Mouse (Mus musculus) Patski (cell line): ENCODE data around the gene Cdyl. TPM values are rescaled to one million over a fixed set of nuclear protein-coding genes. Genes with fewer than 3 reads are reported as not detected.

Experiments used
- ATAC-seq: fragments of 100-300 bp; one replicate; pipeline ENCODE4 v1.8.0; 2021
- CTCF ChIA-PET: fragments of 350-600 bp; sonication (Branson Sonifier 250); formaldehyde crosslinking; loops from one replicate; lab custom pipeline; 2022; ENCODE audit warnings: inconsistent platforms; lab: Charles Lee
- POLR2A ChIA-PET: fragments of 350-600 bp; sonication (Branson Sonifier 250); formaldehyde crosslinking; loops from one replicate; lab custom pipeline; 2022; ENCODE audit warnings: antibody characterized with exemption, inconsistent platforms; lab: Charles Lee
- DNase-seq: peaks from one replicate; pipeline ENCODE4 v3.0.0-alpha.2; 2011; ENCODE audit warnings: low read depth, low spot score
- H3K27me3 ChIP-seq: fragments of 371-371 bp; one replicate; pipeline ENCODE4 v1.5.1; 2021
- CTCF ChIP-seq: fragments of 100-300 bp; IDR thresholded peaks from one replicate; pipeline ENCODE4 v1.5.1; 2021
- in situ Hi-C: fragments of 300-500 bp; cut with MboI; formaldehyde crosslinking; loops from 3 replicates; pipeline ENCODE4 v1.11.1; 2018; ENCODE audit warnings: low pct_unique_long_range_greater_than_20kb, mixed read lengths
- polyA plus RNA-seq: library from polyadenylated mRNA; unstranded; gene quantifications from one replicate; pipeline ENCODE4 v1.2.3, GENCODE M21; 2021

Cdyl gene
- polyA plus RNA-seq, 1 experiment from 2014 or later = 15.4 TPM

GRCm38 (mm10) chr13:35650284-35650872 is 9.3 kb upstream of the Cdyl start:
- in situ Hi-C loops = no loop called here
- CTCF ChIA-PET = no interaction called here
- TF ChIP-seq CTCF = no peak

GRCm38 (mm10) chr13:35652851-35653250 is 6.8 kb upstream of the Cdyl start:
- TF ChIP-seq CTCF = no peak
- DNase-seq (no peak), ATAC-seq (no peak)
- POLR2A ChIA-PET = no interaction called here
- CTCF ChIA-PET = interaction anchor here (1.4 kb wide), 1 partner anchor 10 kb away, joined by 3 read pairs; no protein-coding TSS in a partner anchor
- in situ Hi-C loops = no loop called here
- H3K27me3 ChIP-seq = no peaks in the 10 kb centered on the region

More at GRCm38 (mm10) chr13:35650284-35650872, 9.3 kb upstream of the Cdyl start:
- no peaks in the 10 kb centered on the region for H3K27me3 ChIP-seq
- DNase-seq = no peak
- POLR2A ChIA-PET = no interaction called here
- ATAC-seq = no peak

GRCm38 (mm10) chr13:35656853-35657252 is 2.8 kb upstream of the Cdyl start:
- CTCF ChIA-PET = no interaction called here
- ATAC-seq = no peak
- in situ Hi-C loops = no loop called here

GRCm38 (mm10) chr13:35665456-35665855 is 5.8 kb downstream of the Cdyl start:
- TF ChIP-seq CTCF = no peak
- in situ Hi-C loops = no loop called here
- POLR2A ChIA-PET = no interaction called here
- CTCF ChIA-PET = no interaction called here
- no peaks in the 10 kb centered on the region for H3K27me3 ChIP-seq
- ATAC-seq = no peak
- no peak for DNase-seq

More at GRCm38 (mm10) chr13:35656853-35657252, 2.8 kb upstream of the Cdyl start:
- no peak for DNase-seq
- POLR2A ChIA-PET = interaction anchor here (0.6 kb wide), 1 partner anchor 410 kb away, joined by 3 read pairs; no protein-coding TSS in a partner anchor
- no peaks in the 10 kb centered on the region for H3K27me3 ChIP-seq
- TF ChIP-seq CTCF = no peak

- TF ChIP-seq CTCF = no peak
- ChIA-PET CTCF (interaction anchor here (1.0 kb wide), 1 partner anchor 18 kb away, joined by 3 read pairs; no protein-coding TSS in a partner anchor), POLR2A (no interaction called here)
- ATAC-seq (no peak), DNase-seq (no peak)
- H3K27me3 ChIP-seq = no peaks in the 10 kb centered on the region
- in situ Hi-C loops = no loop called here
Measured at GRCm38 (mm10) chr13:35669910-35670469, 10.4 kb downstream of the Cdyl start.

- DNase-seq = no peak
- ChIA-PET CTCF (interaction anchor here (1.1 kb wide), 1 partner anchor 11 kb away, joined by 3 read pairs; no protein-coding TSS in a partner anchor), POLR2A (interaction anchor here (0.6 kb wide), 1 partner anchor 343 kb away, joined by 5 read pairs; no protein-coding TSS in a partner anchor)
- in situ Hi-C loops = no loop called here
- TF ChIP-seq CTCF = no peak
- H3K27me3 ChIP-seq = no peaks in the 10 kb centered on the region
- no peak for ATAC-seq
Measured at GRCm38 (mm10) chr13:35670875-35671274, 11.2 kb downstream of the Cdyl start.

- POLR2A ChIA-PET = no interaction called here
- no peaks in the 10 kb centered on the region for H3K27me3 ChIP-seq
- in situ Hi-C loops = no loop called here
- DNase-seq (no peak), ATAC-seq (no peak)
- CTCF ChIA-PET = no interaction called here
- TF ChIP-seq CTCF = no peak
Measured at GRCm38 (mm10) chr13:35676921-35677320, 17.3 kb downstream of the Cdyl start.

GRCm38 (mm10) chr13:35677433-35678051 is 17.9 kb downstream of the Cdyl start:
- ATAC-seq = no peak
- ChIA-PET POLR2A (no interaction called here), CTCF (no interaction called here)
- in situ Hi-C loops = no loop called here
- no peaks in the 10 kb centered on the region for H3K27me3 ChIP-seq
- no peak for DNase-seq
- no peak for TF ChIP-seq CTCF

GRCm38 (mm10) chr13:35678691-35679090 is 19.1 kb downstream of the Cdyl start:
- TF ChIP-seq CTCF = no peak
- in situ Hi-C loops = no loop called here
- CTCF ChIA-PET = no interaction called here
- ATAC-seq (no peak), DNase-seq (no peak)
- no peaks in the 10 kb centered on the region for H3K27me3 ChIP-seq
- POLR2A ChIA-PET = no interaction called here

GRCm38 (mm10) chr13:35681361-35681760 is 21.7 kb downstream of the Cdyl start:
- CTCF ChIA-PET = interaction anchor here (1.1 to 1.4 kb wide), 2 partner anchors 10 to 20 kb away, joined by 3 read pairs; no protein-coding TSS in a partner anchor
- no peak for ATAC-seq
- POLR2A ChIA-PET = no interaction called here
- no peak for DNase-seq
- no peaks in the 10 kb centered on the region for H3K27me3 ChIP-seq
- in situ Hi-C loops = no loop called here
- no peak for TF ChIP-seq CTCF

GRCm38 (mm10) chr13:35686273-35686672 is 26.6 kb downstream of the Cdyl start:
- no peak for TF ChIP-seq CTCF
- in situ Hi-C loops = no loop called here
- CTCF ChIA-PET = interaction anchor here (1.1 kb wide), 1 partner anchor 22 kb away, joined by 3 read pairs; no protein-coding TSS in a partner anchor
- POLR2A ChIA-PET = no interaction called here
- no peak for ATAC-seq
- DNase-seq = no peak
- H3K27me3 ChIP-seq = no peaks in the 10 kb centered on the region
